Mouse (Mus musculus) G1E (cell line): Measurements from ENCODE around the gene Gm14399.
"Not testable (repeated sequence)": the region's sequence is repeated elsewhere in the genome, so short reads cannot be mapped to it uniquely, and the experiment has no call there.

Source experiments
- CTCF ChIP-seq: IDR thresholded peaks from 2 replicates; pipeline ENCODE4 v1.5.1; 2012; ENCODE audit warnings: low read depth, low read length, inconsistent platforms, mixed read lengths
- GATA2 ChIP-seq: IDR thresholded peaks from 2 replicates; pipeline ENCODE4 v1.6.1; 2012; ENCODE audit warnings: low read depth, low read length, inconsistent platforms, borderline replicate concordance
- POLR2AphosphoS5 ChIP-seq: IDR thresholded peaks from 2 replicates; pipeline ENCODE4 v1.6.1; 2012; ENCODE audit warnings: low read depth, low read length, inconsistent platforms; ENCODE audit not compliant: insufficient replicate concordance
- TAL1 ChIP-seq: conservative IDR thresholded peaks from 2 replicates; pipeline ENCODE4 v1.6.1; 2012; ENCODE audit warnings: low read depth, low read length, inconsistent platforms, mixed read lengths

DNA sequence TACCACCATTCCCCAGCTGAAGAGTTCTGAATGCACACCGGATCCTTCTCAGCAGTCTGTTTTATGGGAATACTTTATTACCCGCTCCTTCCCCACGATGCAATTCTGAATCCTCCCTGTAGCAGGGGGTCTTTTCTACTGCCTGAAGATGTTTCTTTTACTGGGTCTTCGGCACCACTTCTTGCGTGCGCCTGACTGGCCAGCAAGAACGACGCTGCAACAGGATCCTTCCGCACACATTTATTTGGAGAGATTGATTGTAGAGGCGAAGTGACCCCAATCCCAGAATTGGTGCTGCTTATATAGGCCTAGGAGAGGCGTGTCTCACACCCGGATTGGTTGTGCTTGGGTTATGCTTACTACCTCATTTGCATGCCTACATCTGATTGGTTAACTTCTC lies 23.3 kb upstream of the Gm14399 start:
- not testable (repeated sequence) for TF ChIP-seq TAL1, GATA2, CTCF, POLR2AphosphoS5
